ENCODE assay signal across 25 mouse cellular contexts in the genomic region with DNA sequence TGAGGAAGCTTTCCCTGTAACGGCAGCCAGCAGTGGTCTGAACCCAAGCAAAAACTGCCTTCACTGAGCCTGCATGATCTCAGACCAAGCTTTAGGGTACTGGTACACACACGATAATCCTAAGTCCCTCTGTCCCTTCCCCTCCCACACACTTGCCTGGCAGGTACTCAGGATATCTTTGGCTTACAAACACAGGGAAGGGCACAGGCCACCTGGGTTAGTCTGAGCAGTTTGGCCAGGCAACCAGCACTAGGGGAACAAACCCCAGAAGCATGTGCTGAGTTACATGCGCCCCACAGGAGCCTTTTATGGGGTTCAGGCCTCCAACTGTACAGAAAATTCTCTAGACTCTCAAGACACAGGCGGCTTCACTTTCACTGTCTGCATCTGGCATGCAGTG.
"Had no signal": no experiment of that assay in that cellular context is flagged by ENCODE, and none has a peak within 500 bp of the region (broad histone marks: within the 10 kb centered on the region; RNA-seq: fewer than 3 reads in every experiment).

No protein-coding gene starts in this region.

- H3K4me3 ChIP-seq: gastrocnemius, adult 2 months; heart, adult 2 months; heart, embryonic 10.5 days; heart, embryonic 12.5 days; hindbrain, embryonic 10.5 days; hindbrain, embryonic 12.5 days; hindbrain, embryonic 15.5 days; kidney, embryonic 15.5 days; layer of hippocampus, adult 2 months; left cerebral cortex, adult 2 months; limb, embryonic 10.5 days; limb, embryonic 12.5 days had no signal

- H3K9me3 ChIP-seq: heart, embryonic 10.5 days; heart, embryonic 12.5 days; hindbrain, embryonic 10.5 days; hindbrain, embryonic 12.5 days; hindbrain, embryonic 15.5 days; kidney, embryonic 15.5 days; limb, embryonic 10.5 days; limb, embryonic 12.5 days had no signal

- H3K36me3 ChIP-seq: heart, embryonic 10.5 days; heart, embryonic 12.5 days; hindbrain, embryonic 10.5 days; hindbrain, embryonic 12.5 days; hindbrain, embryonic 15.5 days; kidney, embryonic 15.5 days; limb, embryonic 10.5 days; limb, embryonic 12.5 days had no signal

- DNase-seq: gastrocnemius, adult 2 months; gastrocnemius, postnatal 10 days; gastrocnemius, postnatal 25 days; heart, adult 2 months; heart, postnatal 10 days; heart, postnatal 4 days; kidney, adult 11 months; kidney, adult 2 months; kidney, adult 9 months; kidney, postnatal 14 days; kidney, postnatal 36 days; liver had no signal

- ATAC-seq: hindbrain, postnatal 0 days; intestine, embryonic 16.5 days had no signal

- H3K4me2 ChIP-seq: heart, embryonic 12.5 days; hindbrain, embryonic 12.5 days; hindbrain, embryonic 15.5 days; kidney, embryonic 15.5 days; limb, embryonic 12.5 days had no signal

- H3K9ac ChIP-seq: heart, embryonic 12.5 days; hindbrain, embryonic 12.5 days; hindbrain, embryonic 15.5 days; kidney, embryonic 15.5 days; limb, embryonic 12.5 days had no signal

- H3K27ac ChIP-seq: gastrocnemius, adult 2 months; heart, adult 2 months; heart, embryonic 10.5 days; hindbrain, embryonic 10.5 days; hindbrain, embryonic 12.5 days; hindbrain, embryonic 15.5 days; hindbrain, postnatal 0 days; kidney, embryonic 15.5 days; kidney, postnatal 0 days; layer of hippocampus, adult 2 months; left cerebral cortex, adult 2 months; limb, embryonic 10.5 days; limb, embryonic 12.5 days had no signal
